Mouse (Mus musculus): ENCODE data around the gene Vwa5b1. TPM values are rescaled to one million over a fixed set of nuclear protein-coding genes. Genes with fewer than 3 reads are reported as not detected.
A peak's percentile ranks its signal among the peaks of the same experiment; 100 is the strongest.

Gene Vwa5b1
- total RNA-seq, 1 experiment: not detected

DNA sequence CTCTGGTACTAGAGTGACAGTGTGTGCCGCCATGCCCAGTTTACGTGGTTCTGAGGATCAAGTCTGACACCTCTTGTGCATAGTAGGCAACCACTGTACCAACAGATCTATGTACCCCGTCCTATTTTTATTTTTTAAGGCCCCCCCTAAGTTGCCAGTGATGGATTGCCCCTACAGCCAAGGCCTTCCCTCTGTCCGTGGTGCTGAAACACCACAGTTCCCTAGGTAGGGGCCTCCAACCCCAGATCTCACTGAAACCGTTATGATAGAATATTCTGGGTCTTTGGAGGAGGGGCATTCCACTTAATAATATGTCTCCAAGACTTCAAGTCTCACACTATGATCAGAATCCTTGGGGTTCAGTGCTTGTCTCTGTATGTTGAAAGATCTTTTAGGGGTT lies 85.1 kb downstream of the Vwa5b1 start:
- H3K36me3 ChIP-seq (ENCODE audit: control insufficient read depth, insufficient read depth, low read length, poor library complexity, severe bottlenecking): no peaks in the 10 kb centered on the region
- peaks cover 2 to 13% of the 10 kb centered on the region in 2 experiments; a peak in 2 of 4 replicates for H3K4me1 ChIP-seq (ENCODE audit: control insufficient read depth in 2 of 2, insufficient read depth in 2 of 2, low read length in 2 of 2, poor library complexity in 1 of 2)
- no peak overlapping the region for H3K9ac ChIP-seq (ENCODE audit: insufficient read depth, low read depth, low read length, poor library complexity, severe bottlenecking)
- no peak for TF ChIP-seq ZNF384 (IDR thresholded peaks at IDR 0.05; ENCODE audit: low read depth, low read length)
- no peak for TF ChIP-seq HCFC1 (IDR thresholded peaks at IDR 0.05; ENCODE audit: borderline replicate concordance, insufficient read depth, low read length)
- TF ChIP-seq ZC3H11A (IDR thresholded peaks at IDR 0.05; ENCODE audit: borderline replicate concordance, low read depth, low read length): no peak
- no peak for TF ChIP-seq MAFK (IDR thresholded peaks at IDR 0.05; ENCODE audit: insufficient read depth, low read depth, low read length)
- no peak for TF ChIP-seq CHD2 (IDR thresholded peaks at IDR 0.05; ENCODE audit: low read depth, low read length)
- H3K4me3 ChIP-seq (ENCODE audit: insufficient read depth in 1 of 2, low read depth in 1 of 2, low read length in 2 of 2, poor library complexity in 1 of 2, severe bottlenecking in 1 of 2): no peak overlapping the region
- H3K27ac ChIP-seq (ENCODE audit: insufficient read depth, low read depth, low read length, poor library complexity, severe bottlenecking): no peak overlapping the region
- H3K9me3 ChIP-seq (ENCODE audit: control insufficient read depth, insufficient read depth, low read depth, low read length): no peaks in the 10 kb centered on the region
- DNase-seq (ENCODE audit: low read depth, low spot score): no peak
- in situ Hi-C loops (cut with MboI; ENCODE audit: low sequenced_read_pairs in 2 of 2, unreplicated experiment in 2 of 2): loop anchor here in 1 of 2 experiments (10.0 kb wide), 1 partner anchor 106 kb away; no protein-coding TSS in a partner anchor

GRCm38 (mm10) chr4:138548960-138549359 lies 86.7 kb downstream of the Vwa5b1 start:
- no peak for TF ChIP-seq ZC3H11A (IDR thresholded peaks at IDR 0.05; ENCODE audit: borderline replicate concordance, low read depth, low read length)
- no peak for TF ChIP-seq ZNF384 (IDR thresholded peaks at IDR 0.05; ENCODE audit: low read depth, low read length)
- TF ChIP-seq MAFK (IDR thresholded peaks at IDR 0.05; ENCODE audit: insufficient read depth, low read depth, low read length): no peak
- TF ChIP-seq HCFC1 (IDR thresholded peaks at IDR 0.05; ENCODE audit: borderline replicate concordance, insufficient read depth, low read length): no peak
- TF ChIP-seq CHD2 (IDR thresholded peaks at IDR 0.05; ENCODE audit: low read depth, low read length): no peak
- in situ Hi-C loops (cut with MboI; ENCODE audit: low sequenced_read_pairs in 2 of 2, unreplicated experiment in 2 of 2): no loop called here
- no peak overlapping the region for H3K9ac ChIP-seq (ENCODE audit: insufficient read depth, low read depth, low read length, poor library complexity, severe bottlenecking)
- peaks cover 2 to 5% of the 10 kb centered on the region in 2 experiments; a peak in 2 of 4 replicates for H3K4me1 ChIP-seq (ENCODE audit: control insufficient read depth in 2 of 2, insufficient read depth in 2 of 2, low read length in 2 of 2, poor library complexity in 1 of 2)
- DNase-seq (ENCODE audit: low read depth, low spot score): no peak
- H3K27ac ChIP-seq (ENCODE audit: insufficient read depth, low read depth, low read length, poor library complexity, severe bottlenecking): no peak overlapping the region
- no peaks in the 10 kb centered on the region for H3K36me3 ChIP-seq (ENCODE audit: control insufficient read depth, insufficient read depth, low read length, poor library complexity, severe bottlenecking)
- H3K4me3 ChIP-seq (ENCODE audit: insufficient read depth in 1 of 2, low read depth in 1 of 2, low read length in 2 of 2, poor library complexity in 1 of 2, severe bottlenecking in 1 of 2): no peak overlapping the region
- no peaks in the 10 kb centered on the region for H3K9me3 ChIP-seq (ENCODE audit: control insufficient read depth, insufficient read depth, low read depth, low read length)

DNA sequence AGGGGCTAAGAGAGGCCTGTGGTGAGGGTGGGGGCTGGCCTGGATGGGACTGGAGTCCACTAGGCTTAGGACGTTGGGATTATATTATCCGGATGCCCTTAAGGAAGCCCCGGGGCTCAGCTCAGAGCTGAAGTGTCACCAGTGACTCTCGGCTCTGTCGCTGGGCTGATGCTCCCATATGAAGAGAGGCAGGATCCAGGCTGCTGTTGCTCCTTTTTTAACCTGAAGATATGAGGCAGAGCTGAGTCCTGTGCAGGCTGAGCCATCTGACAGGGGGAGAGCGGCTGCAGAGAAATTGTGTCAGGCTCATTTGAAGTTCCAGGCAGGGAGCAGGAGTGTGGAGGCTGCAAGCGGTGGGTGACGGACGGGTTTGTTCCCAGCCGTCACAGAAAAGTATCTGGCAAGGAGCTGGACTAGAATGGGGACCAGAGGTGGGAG lies 87.5 kb downstream of the Vwa5b1 start:
- H3K4me1 ChIP-seq (ENCODE audit: control insufficient read depth in 2 of 2, insufficient read depth in 2 of 2, low read length in 2 of 2, poor library complexity in 1 of 2): peaks cover 2 to 4% of the 10 kb centered on the region in 2 experiments; a peak in 2 of 4 replicates
- no peak overlapping the region for H3K4me3 ChIP-seq (ENCODE audit: insufficient read depth in 1 of 2, low read depth in 1 of 2, low read length in 2 of 2, poor library complexity in 1 of 2, severe bottlenecking in 1 of 2)
- H3K36me3 ChIP-seq (ENCODE audit: control insufficient read depth, insufficient read depth, low read length, poor library complexity, severe bottlenecking): no peaks in the 10 kb centered on the region
- DNase-seq (ENCODE audit: low read depth, low spot score): no peak
- no peaks in the 10 kb centered on the region for H3K9me3 ChIP-seq (ENCODE audit: control insufficient read depth, insufficient read depth, low read depth, low read length)
- H3K27ac ChIP-seq (ENCODE audit: insufficient read depth, low read depth, low read length, poor library complexity, severe bottlenecking): no peak overlapping the region
- no peak overlapping the region for H3K9ac ChIP-seq (ENCODE audit: insufficient read depth, low read depth, low read length, poor library complexity, severe bottlenecking)
- in situ Hi-C loops (cut with MboI; ENCODE audit: low sequenced_read_pairs in 2 of 2, unreplicated experiment in 2 of 2): no loop called here
- TF ChIP-seq CHD2 (IDR thresholded peaks at IDR 0.05; ENCODE audit: low read depth, low read length) (no peak), ZC3H11A (IDR thresholded peaks at IDR 0.05; ENCODE audit: borderline replicate concordance, low read depth, low read length) (no peak), MAFK (IDR thresholded peaks at IDR 0.05; ENCODE audit: insufficient read depth, low read depth, low read length) (no peak), HCFC1 (IDR thresholded peaks at IDR 0.05; ENCODE audit: borderline replicate concordance, insufficient read depth, low read length) (no peak), ZNF384 (IDR thresholded peaks at IDR 0.05; ENCODE audit: low read depth, low read length) (no peak)

DNA sequence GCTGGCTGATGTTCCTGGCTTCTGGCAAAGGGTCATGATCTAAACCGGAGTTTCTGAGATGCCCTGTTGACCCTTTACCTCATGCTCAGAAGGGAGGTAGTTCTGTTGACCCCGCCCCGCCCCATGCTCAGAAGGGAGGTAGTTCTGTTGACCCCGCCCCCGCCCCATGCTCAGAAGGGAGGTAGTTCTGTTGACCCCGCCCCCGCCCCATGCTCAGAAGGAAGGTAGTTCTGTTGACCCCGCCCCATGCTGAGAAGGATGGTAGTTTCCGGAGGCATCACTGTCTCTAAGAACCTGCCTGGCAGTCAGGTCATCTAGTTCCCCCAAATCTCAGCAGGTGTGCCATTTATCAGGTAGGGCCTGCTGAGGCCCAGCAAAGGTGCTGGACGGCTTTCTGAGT lies 88.1 kb downstream of the Vwa5b1 start:
- peak; percentile 42 for DNase-seq (ENCODE audit: low read depth, low spot score)
- H3K9me3 ChIP-seq (ENCODE audit: control insufficient read depth, insufficient read depth, low read depth, low read length): no peaks in the 10 kb centered on the region
- in situ Hi-C loops (cut with MboI; ENCODE audit: low sequenced_read_pairs in 2 of 2, unreplicated experiment in 2 of 2): no loop called here
- H3K36me3 ChIP-seq (ENCODE audit: control insufficient read depth, insufficient read depth, low read length, poor library complexity, severe bottlenecking): no peaks in the 10 kb centered on the region
- TF ChIP-seq ZC3H11A (IDR thresholded peaks at IDR 0.05; ENCODE audit: borderline replicate concordance, low read depth, low read length) (no peak), HCFC1 (IDR thresholded peaks at IDR 0.05; ENCODE audit: borderline replicate concordance, insufficient read depth, low read length) (no peak), MAFK (IDR thresholded peaks at IDR 0.05; ENCODE audit: insufficient read depth, low read depth, low read length) (no peak), ZNF384 (IDR thresholded peaks at IDR 0.05; ENCODE audit: low read depth, low read length) (no peak), CHD2 (IDR thresholded peaks at IDR 0.05; ENCODE audit: low read depth, low read length) (no peak)
- no peak overlapping the region for H3K27ac ChIP-seq (ENCODE audit: insufficient read depth, low read depth, low read length, poor library complexity, severe bottlenecking)
- H3K4me1 ChIP-seq (ENCODE audit: control insufficient read depth in 2 of 2, insufficient read depth in 2 of 2, low read length in 2 of 2, poor library complexity in 1 of 2): peaks cover 2 to 4% of the 10 kb centered on the region in 2 experiments; a peak in 2 of 4 replicates
- H3K4me3 ChIP-seq (ENCODE audit: insufficient read depth in 1 of 2, low read depth in 1 of 2, low read length in 2 of 2, poor library complexity in 1 of 2, severe bottlenecking in 1 of 2): no peak overlapping the region
- no peak overlapping the region for H3K9ac ChIP-seq (ENCODE audit: insufficient read depth, low read depth, low read length, poor library complexity, severe bottlenecking)

Measured in ES-E14 (cell line).